ENCODE assay signal across 8 mouse cellular contexts in genomic region chr5:36988124-36988780, GRCm38 (mm10). TPM values are rescaled to one million over a fixed set of nuclear protein-coding genes. Genes with fewer than 3 reads are reported as not detected.
DNase-seq lines count a peak whose midpoint lies in the region; ATAC-seq and TF ChIP-seq lines count a peak whose summit lies in the region.

No protein-coding gene starts in this region.

- no peaks in the 10 kb centered on the region for H3K36me3 ChIP-seq in heart, embryonic 11.5 days (ENCODE audit: control insufficient read depth, insufficient read depth, low read length)
- H3K36me3 ChIP-seq in ES-Bruce4 (ENCODE audit: control insufficient read depth, insufficient read depth, low read length, poor library complexity, severe bottlenecking): no peaks in the 10 kb centered on the region
- no peaks in the 10 kb centered on the region for H3K36me3 ChIP-seq in forebrain, embryonic 14.5 days (ENCODE audit: control insufficient read depth, insufficient read depth, low read length)
- no peaks in the 10 kb centered on the region for H3K36me3 ChIP-seq in liver, embryonic 11.5 days (ENCODE audit: control insufficient read depth, insufficient read depth, low read length)
- no peaks in the 10 kb centered on the region for H3K36me3 ChIP-seq in stomach, embryonic 14.5 days (ENCODE audit: control insufficient read depth, insufficient read depth, low read length)

- ATAC-seq in heart, embryonic 11.5 days (replicated peaks; ENCODE audit: insufficient number of reproducible peaks, low FRiP score, low TSS enrichment): 0 out of 2 replicates have a peak, but pooled peaks have one; percentile 15
- ATAC-seq in forebrain, embryonic 14.5 days: peak; percentile 47
- peak; percentile 26 for ATAC-seq in liver, embryonic 11.5 days (replicated peaks; ENCODE audit: low FRiP score)
- 0 out of 2 replicates have a peak, but pooled peaks have one; percentile 1 for ATAC-seq in stomach, embryonic 14.5 days (ENCODE audit: insufficient number of reproducible peaks, insufficient read depth, low FRiP score, low read depth)

- no peak for TF ChIP-seq POLR2A in ES-Bruce4 (IDR thresholded peaks at IDR 0.05; ENCODE audit: insufficient read depth, low read length)

- intact Hi-C loops in heart, postnatal 14 days (cut with DNase I): no loop called here
- intact Hi-C loops in left cerebral cortex, postnatal 25 days (cut with DNase I): no loop called here

- no peak for TF ChIP-seq CTCF in ES-Bruce4 (IDR thresholded peaks at IDR 0.05; ENCODE audit: low read depth, low read length)

- peak overlapping the region; percentile 80 for H3K4me3 ChIP-seq in heart, embryonic 11.5 days (ENCODE audit: low read depth, low read length)
- H3K4me3 ChIP-seq in ES-Bruce4 (ENCODE audit: low read depth, low read length): peak overlapping the region; percentile 86
- H3K4me3 ChIP-seq in forebrain, embryonic 14.5 days (ENCODE audit: low read depth, low read length): peak overlapping the region; percentile 63
- peak overlapping the region; percentile 62 for H3K4me3 ChIP-seq in liver, embryonic 11.5 days (ENCODE audit: low read depth, low read length)
- peak overlapping the region; percentile 56 for H3K4me3 ChIP-seq in stomach, embryonic 14.5 days (ENCODE audit: low read depth, low read length)

- H3K27ac ChIP-seq in heart, embryonic 11.5 days (ENCODE audit: low read depth, low read length): 0 out of 2 replicates have a peak overlapping the region, but pooled peaks have one; percentile 11
- H3K27ac ChIP-seq in ES-Bruce4 (ENCODE audit: insufficient read depth, low read length): no peak overlapping the region
- no peak overlapping the region for H3K27ac ChIP-seq in forebrain, embryonic 14.5 days (ENCODE audit: low read depth, low read length)
- H3K27ac ChIP-seq in liver, embryonic 11.5 days (ENCODE audit: low read depth, low read length): no peak overlapping the region
- no peak overlapping the region for H3K27ac ChIP-seq in stomach, embryonic 14.5 days (ENCODE audit: low read length)

- no peaks in the 10 kb centered on the region for H3K27me3 ChIP-seq in heart, embryonic 11.5 days (ENCODE audit: control insufficient read depth, insufficient read depth, low read length)
- no peaks in the 10 kb centered on the region for H3K27me3 ChIP-seq in ES-Bruce4 (ENCODE audit: control insufficient read depth, insufficient read depth, low read length, poor library complexity, severe bottlenecking)
- H3K27me3 ChIP-seq in forebrain, embryonic 14.5 days (replicated peaks; ENCODE audit: control insufficient read depth, insufficient read depth, low read length): no peaks in the 10 kb centered on the region
- H3K27me3 ChIP-seq in liver, embryonic 11.5 days (replicated peaks; ENCODE audit: control insufficient read depth, insufficient read depth, low read length): peaks cover 2% of the 10 kb centered on the region; the same call in 1 of the 2 replicates
- H3K27me3 ChIP-seq in stomach, embryonic 14.5 days (ENCODE audit: control insufficient read depth, insufficient read depth, low read length): no peaks in the 10 kb centered on the region

- H3K4me1 ChIP-seq in heart, embryonic 11.5 days (ENCODE audit: control insufficient read depth, insufficient read depth, low read length): peaks cover 4% of the 10 kb centered on the region
- H3K4me1 ChIP-seq in ES-Bruce4 (ENCODE audit: control insufficient read depth, insufficient read depth, low read length): no peaks in the 10 kb centered on the region
- H3K4me1 ChIP-seq in forebrain, embryonic 14.5 days (ENCODE audit: control insufficient read depth, insufficient read depth, low read length): peaks cover 4% of the 10 kb centered on the region
- H3K4me1 ChIP-seq in liver, embryonic 11.5 days (replicated peaks; ENCODE audit: control insufficient read depth, insufficient read depth, low read length): no peaks in the 10 kb centered on the region; the same call in 1 of the 2 replicates
- H3K4me1 ChIP-seq in stomach, embryonic 14.5 days (ENCODE audit: control insufficient read depth, insufficient read depth, low read length): no peaks in the 10 kb centered on the region; the same call in 1 of the 2 replicates

- no peaks in the 10 kb centered on the region for H3K9me3 ChIP-seq in heart, embryonic 11.5 days (replicated peaks; ENCODE audit: control insufficient read depth, low read length)
- H3K9me3 ChIP-seq in ES-Bruce4 (replicated peaks; ENCODE audit: control insufficient read depth, insufficient read depth, low read length, poor library complexity, severe bottlenecking): no peaks in the 10 kb centered on the region
- H3K9me3 ChIP-seq in forebrain, embryonic 14.5 days (replicated peaks; ENCODE audit: control insufficient read depth, low read length): no peaks in the 10 kb centered on the region
- H3K9me3 ChIP-seq in liver, embryonic 11.5 days (ENCODE audit: control insufficient read depth, low read length): no peaks in the 10 kb centered on the region
- no peaks in the 10 kb centered on the region for H3K9me3 ChIP-seq in stomach, embryonic 14.5 days (ENCODE audit: control insufficient read depth, low read depth, low read length)

- peak overlapping the region; percentile 87 for H3K9ac ChIP-seq in heart, embryonic 11.5 days (ENCODE audit: low read depth, low read length)
- H3K9ac ChIP-seq in ES-Bruce4 (ENCODE audit: low read depth, poor library complexity, severe bottlenecking): peak overlapping the region; percentile 56
- H3K9ac ChIP-seq in forebrain, embryonic 14.5 days (ENCODE audit: low read length): peak overlapping the region; percentile 69
- H3K9ac ChIP-seq in liver, embryonic 11.5 days (ENCODE audit: low read depth, low read length): peak overlapping the region; percentile 63
- H3K9ac ChIP-seq in stomach, embryonic 14.5 days (replicated peaks; ENCODE audit: low read depth, low read length): peak overlapping the region; percentile 63

- no peak for DNase-seq in heart, postnatal 14 days
- DNase-seq in forebrain, embryonic 14.5 days (ENCODE audit: low spot score): peak; percentile 5
- DNase-seq in liver, embryonic 11.5 days (ENCODE audit: low spot score): no peak
- DNase-seq in layer of hippocampus, adult 9-10 months (ENCODE audit: low spot score): no peak
- DNase-seq in left cerebral cortex, postnatal 25 days (ENCODE audit: low spot score in 2 of 2): no peak

- WGBS in heart, embryonic 11.5 days (ENCODE audit: insufficient replicate concordance): 10% methylated on average over 24 of the region's 24 CpGs
- 9% methylated on average over 24 of the region's 24 CpGs for WGBS in forebrain, embryonic 14.5 days
- WGBS in liver, embryonic 11.5 days: 14% methylated on average over 24 of the region's 24 CpGs
- 9% methylated on average over 24 of the region's 24 CpGs for WGBS in stomach, embryonic 14.5 days

- no peak for TF ChIP-seq EP300 in ES-Bruce4 (IDR thresholded peaks at IDR 0.05; ENCODE audit: insufficient read depth, low read depth, low read length)

- H3K4me2 ChIP-seq in heart, embryonic 11.5 days: peak overlapping the region; percentile 97
- H3K4me2 ChIP-seq in forebrain, embryonic 14.5 days (ENCODE audit: low read length): peak overlapping the region; percentile 95
- H3K4me2 ChIP-seq in liver, embryonic 11.5 days: peak overlapping the region; percentile 92
- peak overlapping the region; percentile 60 for H3K4me2 ChIP-seq in stomach, embryonic 14.5 days (replicated peaks; ENCODE audit: low read depth, low read length)

RNA-seq across cellular contexts. Expression of gene Wfs1, which starts 0.8 kb away (rescaled TPM):
- polyA plus RNA-seq in heart, embryonic 11.5 days (2014; fragmentation: Nextera tagmentation; extraction: Ambion mirVana): 23.8 and 28.5 TPM in 2 replicates
- total RNA-seq in heart, postnatal 14 days (2021): 10 to 100 TPM; 51.6 to 52.8 TPM
- 10.1 and 11.3 TPM in 2 replicates for polyA plus RNA-seq in ES-Bruce4 (2011; ENCODE audit: insufficient read depth, insufficient read length, low read depth, missing spikeins)
- polyA plus RNA-seq in forebrain, embryonic 14.5 days (2014; fragmentation: Nextera tagmentation; extraction: Ambion mirVana): 3.7 and 6.3 TPM in 2 replicates
- polyA plus RNA-seq in liver, embryonic 11.5 days (2014; fragmentation: Nextera tagmentation; extraction: Ambion mirVana): 3.4 and 3.8 TPM in 2 replicates
- polyA plus RNA-seq in stomach, embryonic 14.5 days (2014; fragmentation: Nextera tagmentation; extraction: Ambion mirVana): 9.4 and 11.0 TPM in 2 replicates
- 100 to 1,000 TPM; 114 to 145 TPM for total RNA-seq in left cerebral cortex, postnatal 25 days (2021)
